Mouse (Mus musculus) forebrain, postnatal 0 days (tissue): ENCODE measurements around the gene 4930432K21Rik. TPM values are rescaled to one million over a fixed set of nuclear protein-coding genes. Genes with fewer than 3 reads are reported as not detected.
A peak's percentile ranks its signal among the peaks of the same experiment; 100 is the strongest.

Experiments used
- ATAC-seq: fragments of 200-750 bp; cut with Nextera tagmentation; 2 replicates; pipeline ENCODE4 v1.8.0; 2017; ENCODE audit warnings: mild to moderate bottlenecking, moderate library complexity
- DNase-seq: peaks from one replicate; pipeline ENCODE4 v3.0.0-alpha.2; 2015
- H3K27ac ChIP-seq: fragments of 300-500 bp; sonication (generic); 2 replicates; pipeline ENCODE4 v1.5.1; 2014; ENCODE audit warnings: low read depth, mild to moderate bottlenecking, antibody characterized with exemption, low read length, moderate library complexity, mixed read lengths
- H3K27me3 ChIP-seq: fragments of 300-500 bp; sonication (generic); 2 replicates; pipeline ENCODE4 v1.6.1; 2014; ENCODE audit warnings: mild to moderate bottlenecking, low read length, mixed read lengths; ENCODE audit not compliant: insufficient read depth
- H3K36me3 ChIP-seq: fragments of 300-500 bp; sonication (generic); 2 replicates; pipeline ENCODE4 v1.6.1; 2014; ENCODE audit warnings: mild to moderate bottlenecking, moderate library complexity; ENCODE audit not compliant: insufficient read depth
- H3K4me1 ChIP-seq: fragments of 300-500 bp; sonication (generic); 2 replicates; pipeline ENCODE4 v1.6.1; 2014; ENCODE audit warnings: antibody characterized with exemption; ENCODE audit not compliant: insufficient read depth
- H3K4me2 ChIP-seq: fragments of 300-500 bp; sonication (generic); 2 replicates; pipeline ENCODE4 v1.6.1; 2014; ENCODE audit warnings: low read depth, mild to moderate bottlenecking, moderate library complexity
- H3K4me3 ChIP-seq: fragments of 300-500 bp; sonication (generic); 2 replicates; pipeline ENCODE4 v1.5.1; 2014; ENCODE audit warnings: low read depth, low read length, mixed read lengths
- H3K9ac ChIP-seq: fragments of 300-500 bp; sonication (generic); 2 replicates; pipeline ENCODE4 v1.6.1; 2014; ENCODE audit warnings: mild to moderate bottlenecking
- H3K9me3 ChIP-seq: fragments of 300-500 bp; sonication (generic); 2 replicates; pipeline ENCODE4 v1.6.1; 2016; ENCODE audit warnings: low read length
- CTCF ChIP-seq: sonication (generic); IDR thresholded peaks from 2 replicates; pipeline ENCODE4 v1.5.1; 2016; ENCODE audit warnings: antibody characterized with exemption, control low read depth, low read depth
- WGBS: fragments of 180-500 bp; shearing (Covaris S2); extraction: QIAGEN DNeasy Blood & Tissue Kit; methylation state at CpG from one replicate; pipeline ENCODE4 v1.1.7; 2014; 5-methylcytosine and 5-hydroxymethylcytosine counted together
- polyA plus RNA-seq: library from polyadenylated mRNA; unstranded; fragments of >200 nt; fragmentation: Nextera tagmentation; extraction: Ambion mirVana; gene quantifications from 2 replicates; pipeline ENCODE4 v1.2.1, GENCODE M21; 2015
- total RNA-seq: library from RNA; depleted of rRNA; stranded (reverse); fragments of >200 nt; gene quantifications from 2 replicates; pipeline ENCODE4 v1.2.3, GENCODE M21; 2014

The 4930432K21Rik gene
- total and polyA plus RNA-seq, 2 experiments from 2014 or later: 3.3 to 3.5 TPM

DNA sequence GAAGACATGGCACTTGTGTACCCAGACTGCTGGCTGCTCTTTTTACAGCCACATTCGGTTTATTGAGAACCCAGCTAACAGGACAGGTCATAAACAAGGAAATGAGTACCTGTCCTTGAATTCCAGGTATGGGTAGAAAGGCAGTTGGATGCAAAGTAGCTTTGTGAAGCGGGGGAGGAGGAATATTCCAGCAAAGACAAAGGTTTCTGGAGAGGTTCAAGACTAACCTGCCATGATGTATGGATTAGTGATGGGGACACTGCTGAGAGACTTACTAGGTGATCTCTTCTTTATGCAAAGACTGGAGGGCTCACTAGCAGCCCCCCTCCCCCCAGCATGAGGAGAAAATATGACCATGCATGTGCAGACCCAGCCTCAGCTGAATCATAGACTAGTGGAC is 42.1 kb upstream of the 4930432K21Rik start:
- ATAC-seq (no peak), DNase-seq (no peak)
- peak overlapping the region; percentile 54 for H3K9ac ChIP-seq
- no peaks in the 10 kb centered on the region for H3K9me3 ChIP-seq
- H3K27me3 ChIP-seq: no peaks in the 10 kb centered on the region
- peaks cover 9% of the 10 kb centered on the region; the same call in 1 of the 2 replicates for H3K4me1 ChIP-seq
- WGBS: 83% methylated on average over 2 of the region's 2 CpGs
- no peak overlapping the region for H3K4me3 ChIP-seq
- TF ChIP-seq CTCF: no peak
- H3K27ac ChIP-seq: peak overlapping the region; percentile 84
- H3K36me3 ChIP-seq: peaks cover 12% of the 10 kb centered on the region
- H3K4me2 ChIP-seq: 0 out of 2 replicates have a peak overlapping the region, but pooled peaks have one; percentile 49

DNA sequence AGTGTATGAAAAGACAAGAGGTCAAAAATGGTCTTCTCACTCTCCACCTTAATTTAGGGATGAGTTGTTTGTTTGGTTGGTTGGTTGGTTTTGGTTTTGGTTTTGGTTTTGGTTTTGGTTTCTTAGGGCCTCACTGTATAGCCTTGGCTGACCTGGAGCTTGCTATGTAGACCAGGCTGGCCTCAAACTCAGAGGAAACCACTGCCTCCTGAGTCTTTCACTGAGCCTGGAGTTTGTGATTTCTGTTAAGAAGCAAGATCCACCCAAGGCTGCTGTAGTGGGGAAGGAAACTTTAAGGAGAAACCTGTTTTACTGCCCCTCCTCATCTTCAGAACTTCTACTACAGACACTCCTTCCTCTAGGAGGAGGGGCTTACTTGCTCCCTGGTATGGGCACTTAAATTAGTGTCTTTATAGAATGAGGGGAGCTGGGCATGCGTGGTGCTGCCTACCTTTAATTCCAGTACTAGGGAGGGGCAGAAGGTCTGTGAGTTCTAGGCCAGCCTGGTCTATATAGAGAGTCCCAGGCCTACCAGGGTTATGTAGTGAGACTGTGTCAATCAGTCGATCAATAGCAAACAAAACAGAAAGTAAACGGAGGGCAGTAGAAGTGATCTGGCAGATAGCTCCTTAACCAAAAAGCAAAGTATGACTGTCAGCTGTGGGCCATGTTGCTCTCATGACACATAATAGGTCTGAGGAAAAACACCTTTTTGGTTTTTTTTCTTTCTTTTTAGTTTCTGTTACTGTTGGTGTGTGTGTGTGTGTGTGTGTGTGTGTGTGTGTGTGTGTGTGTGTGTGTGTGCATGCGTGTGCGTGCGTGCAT is 41.4 kb upstream of the 4930432K21Rik start:
- ATAC-seq: no peak
- H3K36me3 ChIP-seq: peaks cover 11% of the 10 kb centered on the region
- no peaks in the 10 kb centered on the region for H3K27me3 ChIP-seq
- DNase-seq: no peak
- H3K27ac ChIP-seq: no peak overlapping the region
- 92% methylated on average over 6 of the region's 6 CpGs for WGBS
- H3K4me3 ChIP-seq: no peak overlapping the region
- H3K9me3 ChIP-seq: no peaks in the 10 kb centered on the region
- H3K4me2 ChIP-seq: no peak overlapping the region
- no peak overlapping the region for H3K9ac ChIP-seq
- peaks cover 9% of the 10 kb centered on the region; the same call in 1 of the 2 replicates for H3K4me1 ChIP-seq
- no peak for TF ChIP-seq CTCF

DNA sequence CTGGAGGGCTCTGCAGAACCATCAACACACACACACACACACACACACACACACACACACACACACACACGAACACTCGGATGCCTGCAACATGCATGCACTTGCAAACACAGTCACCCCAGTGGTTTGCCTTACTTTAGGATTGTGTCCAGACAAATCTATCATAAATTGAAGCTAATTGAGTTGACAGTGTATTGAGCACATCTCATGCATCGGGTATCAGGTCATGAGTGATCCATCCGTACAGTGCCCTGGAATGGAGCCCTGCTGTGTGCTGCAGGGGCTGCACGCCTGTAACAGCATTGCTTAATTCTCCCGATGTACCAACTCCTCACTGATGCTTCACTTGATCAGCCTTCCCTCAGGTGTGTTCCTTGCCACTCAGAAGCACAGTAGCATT is 32.2 kb upstream of the 4930432K21Rik start:
- Histone ChIP-seq H3K4me2 (no peak overlapping the region), H3K4me3 (no peak overlapping the region), H3K9me3 (no peaks in the 10 kb centered on the region), H3K27ac (no peak overlapping the region), H3K4me1 (no peaks in the 10 kb centered on the region), H3K36me3 (no peaks in the 10 kb centered on the region), H3K9ac (no peak overlapping the region), H3K27me3 (no peaks in the 10 kb centered on the region)
- DNase-seq: no peak
- 85% methylated on average over 6 of the region's 6 CpGs for WGBS
- no peak for TF ChIP-seq CTCF
- no peak for ATAC-seq

DNA sequence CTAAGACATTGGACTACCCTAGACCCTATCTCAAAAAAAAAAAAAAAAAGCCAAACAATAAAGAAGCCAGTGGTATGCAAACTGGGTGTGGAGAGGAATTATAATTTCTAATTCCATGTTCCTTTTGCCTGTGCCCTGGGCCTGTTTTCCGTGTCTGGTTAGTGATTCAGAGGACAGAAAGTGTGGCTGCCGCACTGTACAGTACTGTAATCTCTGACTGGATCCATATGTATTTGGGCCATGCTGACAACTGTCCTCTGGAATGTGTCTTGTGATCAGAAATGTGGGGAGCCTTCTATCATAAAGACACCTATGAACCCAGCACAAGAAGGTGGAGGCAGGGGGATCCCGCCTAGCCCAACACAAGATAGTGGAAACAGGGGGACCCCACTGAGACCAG is 25.7 kb upstream of the 4930432K21Rik start:
- Histone ChIP-seq H3K27ac (no peak overlapping the region), H3K36me3 (no peaks in the 10 kb centered on the region), H3K9ac (no peak overlapping the region), H3K27me3 (no peaks in the 10 kb centered on the region), H3K9me3 (no peaks in the 10 kb centered on the region), H3K4me3 (no peak overlapping the region), H3K4me2 (no peak overlapping the region), H3K4me1 (no peaks in the 10 kb centered on the region)
- WGBS: 84% methylated on average over 3 of the region's 3 CpGs
- no peak for ATAC-seq
- TF ChIP-seq CTCF: no peak
- no peak for DNase-seq

DNA sequence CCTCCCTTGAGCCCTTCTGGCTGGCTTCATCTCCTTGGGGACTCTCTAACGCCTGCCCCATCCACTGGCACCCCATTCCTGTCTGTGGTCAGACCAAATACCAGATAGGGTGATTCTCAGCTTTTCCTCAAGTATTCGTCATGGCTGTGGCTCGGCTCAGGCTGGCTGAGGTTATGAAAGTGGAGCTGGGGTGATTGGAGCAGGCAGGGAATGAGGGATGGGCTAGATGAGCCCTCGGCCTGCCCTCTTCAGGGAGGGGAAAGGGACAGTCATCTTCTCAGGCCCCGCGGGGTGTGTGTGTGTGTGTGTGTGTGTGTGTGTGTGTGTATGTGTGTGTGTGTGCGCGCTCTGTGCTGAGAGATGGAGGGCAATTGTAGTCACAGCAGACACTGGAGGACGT is 22.2 kb upstream of the 4930432K21Rik start, which contains the start of gene Podnl1:
Podnl1 (plus strand) TSS at position 334 of the 400 bp plus-strand sequence.
- WGBS: 64% methylated on average over 9 of the region's 9 CpGs
- peak; percentile 38; the same call in 1 of the 2 replicates for ATAC-seq
- H3K27ac ChIP-seq: no peak within 1 kb of the TSS

DNA sequence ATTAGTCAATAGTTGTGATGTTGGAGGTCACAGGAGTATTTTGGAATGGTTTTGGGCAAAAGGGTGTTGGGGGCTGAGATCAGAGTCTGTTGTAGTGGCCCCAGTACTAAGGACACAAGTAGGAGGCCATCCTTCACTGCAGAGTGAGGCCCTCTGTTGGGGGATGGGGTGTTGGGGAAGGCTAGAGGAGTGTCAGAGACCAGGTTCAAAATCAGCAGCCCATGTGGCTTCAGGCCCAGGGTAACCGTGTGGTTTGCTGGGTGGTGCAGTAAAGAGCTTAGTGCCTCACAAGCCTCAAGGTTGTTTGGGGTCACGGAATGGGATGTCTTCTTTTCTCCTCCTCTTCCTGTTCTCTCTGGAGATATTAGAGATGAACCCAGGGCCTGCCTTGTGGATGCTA is 21.1 kb upstream of the 4930432K21Rik start:
- no peak overlapping the region for H3K27ac ChIP-seq
- ATAC-seq (no peak), DNase-seq (no peak)
- H3K9ac ChIP-seq: no peak overlapping the region
- no peaks in the 10 kb centered on the region; the same call in 1 of the 2 replicates for H3K36me3 ChIP-seq
- no peak overlapping the region for H3K4me3 ChIP-seq
- H3K9me3 ChIP-seq: no peaks in the 10 kb centered on the region
- TF ChIP-seq CTCF: no peak
- H3K4me1 ChIP-seq: no peaks in the 10 kb centered on the region
- 71% methylated on average over 2 of the region's 2 CpGs for WGBS
- no peaks in the 10 kb centered on the region for H3K27me3 ChIP-seq
- no peak overlapping the region for H3K4me2 ChIP-seq

More for the DNA sequence above, 22.2 kb upstream of the 4930432K21Rik start, which contains the start of gene Podnl1:
- DNase-seq: no peak
- Histone ChIP-seq H3K36me3 (no peaks in the 10 kb centered on the region), H3K27me3 (no peaks in the 10 kb centered on the region), H3K4me3 (no peak within 1 kb of the TSS), H3K9ac (no peak within 1 kb of the TSS), H3K4me2 (no peak within 1 kb of the TSS), H3K9me3 (no peaks in the 10 kb centered on the region), H3K4me1 (no peaks in the 10 kb centered on the region)
- no peak for TF ChIP-seq CTCF

DNA sequence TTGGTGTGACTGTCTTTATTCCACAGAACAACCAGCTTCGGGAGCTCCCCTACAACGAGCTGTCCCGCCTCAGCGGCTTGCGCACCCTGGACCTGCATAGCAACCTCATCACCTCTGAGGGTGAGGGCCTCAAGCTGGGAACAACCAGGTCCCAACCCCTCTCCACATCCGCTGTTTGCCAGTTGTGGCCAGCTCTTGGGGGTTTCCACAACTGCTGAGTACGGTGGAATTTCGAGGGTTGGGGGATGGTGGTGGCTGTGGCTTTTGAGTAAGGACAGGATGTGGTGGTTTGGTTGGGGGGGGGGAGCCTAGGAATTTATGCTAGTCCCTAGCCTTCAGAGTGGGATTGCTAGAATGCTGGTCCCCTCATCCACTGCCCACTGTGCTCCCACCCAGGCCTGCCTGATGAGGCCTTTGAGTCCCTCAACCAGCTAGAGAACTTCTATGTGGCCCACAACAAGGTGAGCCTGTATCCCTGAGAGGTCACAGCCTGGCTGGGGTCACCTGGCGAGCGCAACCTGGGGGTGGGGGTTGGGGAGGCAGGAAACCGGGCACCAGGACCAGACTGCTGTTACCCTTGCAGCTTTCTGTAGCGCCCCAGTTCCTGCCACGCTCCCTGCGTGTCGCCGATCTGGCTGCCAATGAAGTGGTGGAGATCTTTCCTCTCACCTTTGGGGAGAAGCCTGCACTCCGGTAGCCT is 20.5 kb upstream of the 4930432K21Rik start:
- no peak overlapping the region for H3K4me2 ChIP-seq
- 79% methylated on average over 17 of the region's 17 CpGs for WGBS
- H3K4me3 ChIP-seq: no peak overlapping the region
- peaks cover 4% of the 10 kb centered on the region for H3K36me3 ChIP-seq
- H3K27ac ChIP-seq: no peak overlapping the region
- no peak overlapping the region for H3K9ac ChIP-seq
- no peaks in the 10 kb centered on the region for H3K4me1 ChIP-seq
- TF ChIP-seq CTCF: no peak
- ATAC-seq (no peak), DNase-seq (no peak)
- no peaks in the 10 kb centered on the region for H3K27me3 ChIP-seq
- no peaks in the 10 kb centered on the region for H3K9me3 ChIP-seq
